In genomic region chr7:109865370-109866229, GRCm38 (mm10) we compare ENCODE assay signal across 7 mouse cellular contexts. TPM values are rescaled to one million over a fixed set of nuclear protein-coding genes. Genes with fewer than 3 reads are reported as not detected.
DNase-seq lines count a peak whose midpoint lies in the region; ATAC-seq and TF ChIP-seq lines count a peak whose summit lies in the region.

Gene Scube2, minus strand, starts transcription at chr7:109865679.

- no peak for TF ChIP-seq CTCF in ES-Bruce4 (IDR thresholded peaks at IDR 0.05; ENCODE audit: low read depth, low read length)
- TF ChIP-seq CTCF in stomach, postnatal 0 days (IDR thresholded peaks at IDR 0.05; ENCODE audit: low read depth) = no peak

- no peak for TF ChIP-seq POLR2A in ES-Bruce4 (IDR thresholded peaks at IDR 0.05; ENCODE audit: insufficient read depth, low read length)

- H3K9ac ChIP-seq in ES-Bruce4 (ENCODE audit: low read depth, poor library complexity, severe bottlenecking) = peak within 1 kb of the TSS; percentile 30; the same call in 1 of the 2 replicates
- peak within 1 kb of the TSS; percentile 65 for H3K9ac ChIP-seq in forebrain, embryonic 15.5 days (replicated peaks)
- H3K9ac ChIP-seq in intestine, embryonic 15.5 days = peak within 1 kb of the TSS; percentile 39
- H3K9ac ChIP-seq in stomach, postnatal 0 days (ENCODE audit: low read length) = peak within 1 kb of the TSS; percentile 54

- H3K4me1 ChIP-seq in ES-Bruce4 (ENCODE audit: control insufficient read depth, insufficient read depth, low read length) = no peaks in the 10 kb centered on the region
- peaks cover 17% of the 10 kb centered on the region for H3K4me1 ChIP-seq in forebrain, embryonic 15.5 days
- H3K4me1 ChIP-seq in intestine, embryonic 15.5 days (replicated peaks) = no peaks in the 10 kb centered on the region; the same call in 1 of the 2 replicates
- peaks cover 3% of the 10 kb centered on the region; the same call in 1 of the 2 replicates for H3K4me1 ChIP-seq in stomach, postnatal 0 days (replicated peaks; ENCODE audit: control insufficient read depth, insufficient read depth)

- no peak for TF ChIP-seq EP300 in ES-Bruce4 (IDR thresholded peaks at IDR 0.05; ENCODE audit: insufficient read depth, low read depth, low read length)
- no peak for TF ChIP-seq EP300 in stomach, postnatal 0 days (optimal IDR thresholded peaks at IDR 0.05)

- H3K36me3 ChIP-seq in ES-Bruce4 (ENCODE audit: control insufficient read depth, insufficient read depth, low read length, poor library complexity, severe bottlenecking) = no peaks in the 10 kb centered on the region
- no peaks in the 10 kb centered on the region for H3K36me3 ChIP-seq in forebrain, embryonic 15.5 days
- H3K36me3 ChIP-seq in intestine, embryonic 15.5 days = no peaks in the 10 kb centered on the region
- no peaks in the 10 kb centered on the region for H3K36me3 ChIP-seq in stomach, postnatal 0 days (ENCODE audit: control insufficient read depth, insufficient read depth, low read length)

- H3K4me3 ChIP-seq in ES-Bruce4 (ENCODE audit: low read depth, low read length) = peak within 1 kb of the TSS; percentile 55
- H3K4me3 ChIP-seq in forebrain, embryonic 15.5 days = peak within 1 kb of the TSS; percentile 57
- peak within 1 kb of the TSS; percentile 59 for H3K4me3 ChIP-seq in intestine, embryonic 15.5 days (replicated peaks)
- H3K4me3 ChIP-seq in stomach, postnatal 0 days (ENCODE audit: low read depth, low read length) = peak within 1 kb of the TSS; percentile 54

- DNase-seq in Muller cell, postnatal 12 days (ENCODE audit: inconsistent ontology term) = peak; percentile 52
- DNase-seq in lung, postnatal 10 days = peak; percentile 51
- peak; percentile 47 for DNase-seq in stomach, postnatal 0 days (ENCODE audit: low spot score)
- no peak for DNase-seq in right cerebral cortex, postnatal 36 days (ENCODE audit: low spot score in 2 of 2)

- ATAC-seq in forebrain, embryonic 15.5 days (replicated peaks) = peak; percentile 72
- peak; percentile 92 for ATAC-seq in intestine, embryonic 15.5 days
- peak; percentile 77 for ATAC-seq in stomach, postnatal 0 days (ENCODE audit: low FRiP score, low TSS enrichment)

- 2% methylated on average over 69 of the region's 69 CpGs for WGBS in forebrain, embryonic 15.5 days
- WGBS in intestine, embryonic 15.5 days = 2% methylated on average over 61 of the region's 69 CpGs
- WGBS in stomach, postnatal 0 days = 3% methylated on average over 48 of the region's 69 CpGs

- peak within 1 kb of the TSS; percentile 99 for H3K4me2 ChIP-seq in forebrain, embryonic 15.5 days (replicated peaks)
- H3K4me2 ChIP-seq in intestine, embryonic 15.5 days (replicated peaks) = peak within 1 kb of the TSS; percentile 98
- H3K4me2 ChIP-seq in stomach, postnatal 0 days (replicated peaks; ENCODE audit: low read depth) = peak within 1 kb of the TSS; percentile 96

- H3K27ac ChIP-seq in ES-Bruce4 (ENCODE audit: insufficient read depth, low read length) = no peak within 1 kb of the TSS
- H3K27ac ChIP-seq in forebrain, embryonic 15.5 days (replicated peaks) = no peak within 1 kb of the TSS
- H3K27ac ChIP-seq in intestine, embryonic 15.5 days = no peak within 1 kb of the TSS
- no peak within 1 kb of the TSS for H3K27ac ChIP-seq in stomach, postnatal 0 days (replicated peaks)

- no peaks in the 10 kb centered on the region; the same call in 1 of the 2 replicates for H3K27me3 ChIP-seq in ES-Bruce4 (ENCODE audit: control insufficient read depth, insufficient read depth, low read length, poor library complexity, severe bottlenecking)
- H3K27me3 ChIP-seq in forebrain, embryonic 15.5 days = peaks cover 13% of the 10 kb centered on the region
- H3K27me3 ChIP-seq in intestine, embryonic 15.5 days (replicated peaks) = peaks cover 23% of the 10 kb centered on the region
- no peaks in the 10 kb centered on the region for H3K27me3 ChIP-seq in stomach, postnatal 0 days (ENCODE audit: control insufficient read depth, insufficient read depth, low read length)

- no peaks in the 10 kb centered on the region for H3K9me3 ChIP-seq in ES-Bruce4 (replicated peaks; ENCODE audit: control insufficient read depth, insufficient read depth, low read length, poor library complexity, severe bottlenecking)
- H3K9me3 ChIP-seq in forebrain, embryonic 15.5 days = no peaks in the 10 kb centered on the region
- no peaks in the 10 kb centered on the region for H3K9me3 ChIP-seq in intestine, embryonic 15.5 days
- no peaks in the 10 kb centered on the region for H3K9me3 ChIP-seq in stomach, postnatal 0 days (ENCODE audit: control insufficient read depth, low read length)

RNA-seq across cellular contexts. Expression of gene Scube2, which starts in this region (rescaled TPM):
- polyA plus RNA-seq in ES-Bruce4 (2011; ENCODE audit: insufficient read depth, insufficient read length, low read depth, missing spikeins) = 0.22 and 0.87 TPM in 2 replicates
- polyA plus RNA-seq in forebrain, embryonic 15.5 days (2015; fragmentation: Nextera tagmentation; extraction: Ambion mirVana) = 0.79 and 0.92 TPM in 2 replicates
- polyA plus RNA-seq in intestine, embryonic 15.5 days (2015; fragmentation: Nextera tagmentation; extraction: Ambion mirVana) = 1.6 and 1.7 TPM in 2 replicates
- 0.79 and 0.96 TPM in 2 replicates for polyA plus RNA-seq in stomach, postnatal 0 days (2015; fragmentation: Nextera tagmentation; extraction: Ambion mirVana)

Comparison
In these comparisons a context has a peak if more than half of its experiments do, and no peak if none do; other contexts are left out.
1. Peak in ATAC-seq, H3K4me3 ChIP-seq, H3K9ac ChIP-seq and H3K4me2 ChIP-seq in forebrain, embryonic 15.5 days; RNA of the gene not detected or under 1 TPM.
2. Peak in DNase-seq, ATAC-seq, H3K4me3 ChIP-seq, H3K9ac ChIP-seq and H3K4me2 ChIP-seq in stomach, postnatal 0 days; RNA of the gene not detected or under 1 TPM.
3. DNase-seq: peak in Muller cell, postnatal 12 days (single experiment) and lung, postnatal 10 days (single experiment); none in right cerebral cortex, postnatal 36 days (0 of 2).
4. Peak in every context shown above with its lines, with median percentiles within 50 percentile points of each other: H3K4me3 ChIP-seq, H3K9ac ChIP-seq, ATAC-seq and H3K4me2 ChIP-seq.